Mouse (Mus musculus) megakaryocyte, embryonic 14.5 days (primary cell): ENCODE measurements at regions not wholly inside any gene's neighbourhood (a gene's known extent, or its start where the extent isn't known, plus 50 kb on each side); places are given as distances from the start of the nearest gene placed in this dataset.

Experiments
- H3K27me3 ChIP-seq: replicated peaks from 2 replicates; pipeline ENCODE3; 2012; ENCODE audit warnings: inconsistent platforms
- H3K36me3 ChIP-seq: replicated peaks from 2 replicates; pipeline ENCODE3; 2012; ENCODE audit warnings: low read length, inconsistent platforms, mixed read lengths
- H3K4me1 ChIP-seq: 2 replicates; pipeline ENCODE4 v1.6.1; 2012; ENCODE audit warnings: inconsistent platforms
- H3K4me3 ChIP-seq: replicated peaks from 2 replicates; pipeline ENCODE3; 2012; ENCODE audit warnings: moderate library complexity, mild to moderate bottlenecking, inconsistent platforms
- H3K9me3 ChIP-seq: 2 replicates; pipeline ENCODE4 v1.6.1; 2012; ENCODE audit warnings: inconsistent platforms
- FLI1 ChIP-seq: IDR thresholded peaks from 2 replicates; pipeline ENCODE4 v1.6.1; 2012; ENCODE audit warnings: low read length, inconsistent platforms, mixed read lengths
- GATA1 ChIP-seq: IDR thresholded peaks from 3 replicates; pipeline ENCODE4 v1.6.1; 2012; ENCODE audit warnings: mixed read lengths, low read length, inconsistent platforms, borderline replicate concordance

GRCm38 (mm10) chr7:117269263-117269897 is 111.4 kb upstream of the Xylt1 start:
- TF ChIP-seq GATA1 (no peak), FLI1 (no peak)
- no peak overlapping the region for H3K4me3 ChIP-seq
- no peaks in the 10 kb centered on the region for H3K36me3 ChIP-seq
- no peaks in the 10 kb centered on the region for H3K9me3 ChIP-seq
- no peaks in the 10 kb centered on the region for H3K4me1 ChIP-seq
- no peaks in the 10 kb centered on the region for H3K27me3 ChIP-seq

GRCm38 (mm10) chr7:117278388-117278961 is 102.3 kb upstream of the Xylt1 start:
- no peak for TF ChIP-seq FLI1
- TF ChIP-seq GATA1, result no peak
- H3K4me3 ChIP-seq, result no peak overlapping the region
- no peaks in the 10 kb centered on the region for H3K9me3 ChIP-seq
- no peaks in the 10 kb centered on the region for H3K4me1 ChIP-seq
- no peaks in the 10 kb centered on the region for H3K36me3 ChIP-seq
- no peaks in the 10 kb centered on the region for H3K27me3 ChIP-seq

- Histone ChIP-seq H3K4me3 (no peak overlapping the region), H3K4me1 (no peaks in the 10 kb centered on the region), H3K9me3 (no peaks in the 10 kb centered on the region), H3K36me3 (no peaks in the 10 kb centered on the region), H3K27me3 (no peaks in the 10 kb centered on the region)
- TF ChIP-seq FLI1 (no peak), GATA1 (no peak)
Measured at GRCm38 (mm10) chr7:117282194-117282593, 98.6 kb upstream of the Xylt1 start.

GRCm38 (mm10) chr7:117285206-117285605 is 95.6 kb upstream of the Xylt1 start:
- Histone ChIP-seq H3K27me3 (no peaks in the 10 kb centered on the region), H3K4me3 (no peak overlapping the region), H3K36me3 (no peaks in the 10 kb centered on the region), H3K4me1 (no peaks in the 10 kb centered on the region), H3K9me3 (no peaks in the 10 kb centered on the region)
- TF ChIP-seq GATA1, result no peak
- TF ChIP-seq FLI1, result no peak

- Histone ChIP-seq H3K9me3 (no peaks in the 10 kb centered on the region), H3K4me3 (no peak overlapping the region), H3K27me3 (no peaks in the 10 kb centered on the region), H3K36me3 (no peaks in the 10 kb centered on the region), H3K4me1 (no peaks in the 10 kb centered on the region)
- no peak for TF ChIP-seq FLI1
- no peak for TF ChIP-seq GATA1
Measured at GRCm38 (mm10) chr7:117285985-117286384, 94.8 kb upstream of the Xylt1 start.

GRCm38 (mm10) chr7:117303705-117304104 is 77.1 kb upstream of the Xylt1 start:
- Histone ChIP-seq H3K4me1 (no peaks in the 10 kb centered on the region), H3K27me3 (no peaks in the 10 kb centered on the region), H3K4me3 (no peak overlapping the region), H3K36me3 (no peaks in the 10 kb centered on the region), H3K9me3 (0 out of 2 replicates have a peak, but pooled peaks cover 3% of the 10 kb centered on the region)
- TF ChIP-seq GATA1, result no peak
- TF ChIP-seq FLI1, result no peak

- no peaks in the 10 kb centered on the region for H3K4me1 ChIP-seq
- no peaks in the 10 kb centered on the region for H3K27me3 ChIP-seq
- TF ChIP-seq GATA1 (no peak), FLI1 (no peak)
Measured at GRCm38 (mm10) chr7:117310586-117311200, 70.1 kb upstream of the Xylt1 start.

GRCm38 (mm10) chr7:117311316-117311715 is 69.5 kb upstream of the Xylt1 start:
- H3K4me1 ChIP-seq, result no peaks in the 10 kb centered on the region

More at GRCm38 (mm10) chr7:117310586-117311200, 70.1 kb upstream of the Xylt1 start:
- Histone ChIP-seq H3K4me3 (no peak overlapping the region), H3K36me3 (no peaks in the 10 kb centered on the region), H3K9me3 (0 out of 2 replicates have a peak, but pooled peaks cover 3% of the 10 kb centered on the region)

GRCm38 (mm10) chr7:117316126-117316805 is 64.5 kb upstream of the Xylt1 start:
- Histone ChIP-seq H3K4me1 (no peaks in the 10 kb centered on the region), H3K9me3 (0 out of 2 replicates have a peak, but pooled peaks cover 6% of the 10 kb centered on the region), H3K4me3 (no peak overlapping the region), H3K36me3 (no peaks in the 10 kb centered on the region), H3K27me3 (no peaks in the 10 kb centered on the region)
- no peak for TF ChIP-seq GATA1
- TF ChIP-seq FLI1, result no peak

More at GRCm38 (mm10) chr7:117311316-117311715, 69.5 kb upstream of the Xylt1 start:
- Histone ChIP-seq H3K36me3 (no peaks in the 10 kb centered on the region), H3K4me3 (no peak overlapping the region), H3K27me3 (no peaks in the 10 kb centered on the region), H3K9me3 (0 out of 2 replicates have a peak, but pooled peaks cover 3% of the 10 kb centered on the region)
- TF ChIP-seq FLI1 (no peak), GATA1 (no peak)
